Mouse (Mus musculus): ENCODE data around the gene Gstk1. TPM values are rescaled to one million over a fixed set of nuclear protein-coding genes. Genes with fewer than 3 reads are reported as not detected.

Gstk1 gene
- polyA plus RNA-seq (2012; rRNA removed) = 105 and 115 TPM in 2 replicates

- Histone ChIP-seq H3K27ac (ENCODE audit: insufficient read depth, low read depth, low read length) (no peak within 1 kb of the TSS), H3K27me3 (replicated peaks; ENCODE audit: control insufficient read depth, insufficient read depth, low read length) (no peaks in the 10 kb centered on the region), H3K36me3 (ENCODE audit: control insufficient read depth, insufficient read depth, low read length) (no peaks in the 10 kb centered on the region; the same call in 1 of the 2 replicates), H3K4me3 (ENCODE audit: insufficient read depth, low read depth, low read length) (peak within 1 kb of the TSS; percentile 62), H3K4me1 (ENCODE audit: control insufficient read depth, insufficient read depth, low read length) (peaks cover 6% of the 10 kb centered on the region; the same call in 1 of the 2 replicates)
- 3% methylated on average over 28 of the region's 28 CpGs for WGBS
- TF ChIP-seq POLR2A (IDR thresholded peaks at IDR 0.05; ENCODE audit: low read depth, low read length) (no peak), CTCF (conservative IDR thresholded peaks at IDR 0.05; ENCODE audit: insufficient read depth, insufficient read length, low read depth, low read length) (no peak)
- peak; percentile 95 for DNase-seq
Measured at GRCm38 (mm10) chr6:42245711-42246353, at the start of gene Gstk1. Gene Gstk1 (plus strand): TSS chr6:42245935.

- peak; percentile 48 for DNase-seq
- H3K27ac ChIP-seq (ENCODE audit: insufficient read depth, low read depth, low read length) = no peak overlapping the region
- 24% methylated on average over 3 of the region's 3 CpGs for WGBS
- H3K27me3 ChIP-seq (replicated peaks; ENCODE audit: control insufficient read depth, insufficient read depth, low read length) = no peaks in the 10 kb centered on the region
- no peaks in the 10 kb centered on the region for H3K4me1 ChIP-seq (ENCODE audit: control insufficient read depth, insufficient read depth, low read length)
- H3K4me3 ChIP-seq (ENCODE audit: insufficient read depth, low read depth, low read length) = no peak overlapping the region
- TF ChIP-seq CTCF (conservative IDR thresholded peaks at IDR 0.05; ENCODE audit: insufficient read depth, insufficient read length, low read depth, low read length) (no peak), POLR2A (IDR thresholded peaks at IDR 0.05; ENCODE audit: low read depth, low read length) (no peak)
- H3K36me3 ChIP-seq (ENCODE audit: control insufficient read depth, insufficient read depth, low read length) = no peaks in the 10 kb centered on the region
Measured at GRCm38 (mm10) chr6:42197710-42198109, 48.0 kb upstream of the Gstk1 start.

- 56% methylated on average over 1 of the region's 1 CpGs for WGBS
- DNase-seq = no peak
Measured at GRCm38 (mm10) chr6:42199498-42199897, 46.2 kb upstream of the Gstk1 start.

GRCm38 (mm10) chr6:42215028-42215427 lies 30.7 kb upstream of the Gstk1 start, which contains the start of gene Tas2r144:
Gene Tas2r144 (plus strand): TSS chr6:42215328.
- 86% methylated on average over 2 of the region's 2 CpGs for WGBS
- H3K4me1 ChIP-seq (ENCODE audit: control insufficient read depth, insufficient read depth, low read length) = no peaks in the 10 kb centered on the region
- no peak within 1 kb of the TSS for H3K4me3 ChIP-seq (ENCODE audit: insufficient read depth, low read depth, low read length)
- no peaks in the 10 kb centered on the region for H3K27me3 ChIP-seq (replicated peaks; ENCODE audit: control insufficient read depth, insufficient read depth, low read length)
- no peak for DNase-seq
- no peak within 1 kb of the TSS for H3K27ac ChIP-seq (ENCODE audit: insufficient read depth, low read depth, low read length)
- no peak for TF ChIP-seq POLR2A (IDR thresholded peaks at IDR 0.05; ENCODE audit: low read depth, low read length)
- TF ChIP-seq CTCF (conservative IDR thresholded peaks at IDR 0.05; ENCODE audit: insufficient read depth, insufficient read length, low read depth, low read length) = no peak
- H3K36me3 ChIP-seq (ENCODE audit: control insufficient read depth, insufficient read depth, low read length) = no peaks in the 10 kb centered on the region

More at GRCm38 (mm10) chr6:42199498-42199897, 46.2 kb upstream of the Gstk1 start:
- Histone ChIP-seq H3K27ac (ENCODE audit: insufficient read depth, low read depth, low read length) (no peak overlapping the region), H3K36me3 (ENCODE audit: control insufficient read depth, insufficient read depth, low read length) (no peaks in the 10 kb centered on the region), H3K4me1 (ENCODE audit: control insufficient read depth, insufficient read depth, low read length) (no peaks in the 10 kb centered on the region), H3K27me3 (replicated peaks; ENCODE audit: control insufficient read depth, insufficient read depth, low read length) (no peaks in the 10 kb centered on the region), H3K4me3 (ENCODE audit: insufficient read depth, low read depth, low read length) (no peak overlapping the region)
- TF ChIP-seq CTCF (conservative IDR thresholded peaks at IDR 0.05; ENCODE audit: insufficient read depth, insufficient read length, low read depth, low read length) (no peak), POLR2A (IDR thresholded peaks at IDR 0.05; ENCODE audit: low read depth, low read length) (no peak)

- H3K4me1 ChIP-seq (ENCODE audit: control insufficient read depth, insufficient read depth, low read length) = no peaks in the 10 kb centered on the region
- H3K27ac ChIP-seq (ENCODE audit: insufficient read depth, low read depth, low read length) = no peak overlapping the region
- H3K27me3 ChIP-seq (replicated peaks; ENCODE audit: control insufficient read depth, insufficient read depth, low read length) = no peaks in the 10 kb centered on the region
- no peak for TF ChIP-seq CTCF (conservative IDR thresholded peaks at IDR 0.05; ENCODE audit: insufficient read depth, insufficient read length, low read depth, low read length)
- TF ChIP-seq POLR2A (IDR thresholded peaks at IDR 0.05; ENCODE audit: low read depth, low read length) = no peak
- H3K36me3 ChIP-seq (ENCODE audit: control insufficient read depth, insufficient read depth, low read length) = no peaks in the 10 kb centered on the region
- H3K4me3 ChIP-seq (ENCODE audit: insufficient read depth, low read depth, low read length) = no peak overlapping the region
- 35% methylated on average over 3 of the region's 3 CpGs for WGBS
- peak; percentile 51 for DNase-seq
Measured at GRCm38 (mm10) chr6:42222286-42222685, 23.4 kb upstream of the Gstk1 start.

GRCm38 (mm10) chr6:42225046-42225445 lies 20.7 kb upstream of the Gstk1 start:
- no peaks in the 10 kb centered on the region for H3K36me3 ChIP-seq (ENCODE audit: control insufficient read depth, insufficient read depth, low read length)
- no peaks in the 10 kb centered on the region for H3K27me3 ChIP-seq (replicated peaks; ENCODE audit: control insufficient read depth, insufficient read depth, low read length)
- no peak overlapping the region for H3K4me3 ChIP-seq (ENCODE audit: insufficient read depth, low read depth, low read length)
- DNase-seq = no peak
- WGBS = 68% methylated on average over 4 of the region's 4 CpGs
- TF ChIP-seq POLR2A (IDR thresholded peaks at IDR 0.05; ENCODE audit: low read depth, low read length) = no peak
- TF ChIP-seq CTCF (conservative IDR thresholded peaks at IDR 0.05; ENCODE audit: insufficient read depth, insufficient read length, low read depth, low read length) = no peak
- H3K27ac ChIP-seq (ENCODE audit: insufficient read depth, low read depth, low read length) = no peak overlapping the region
- H3K4me1 ChIP-seq (ENCODE audit: control insufficient read depth, insufficient read depth, low read length) = no peaks in the 10 kb centered on the region

- TF ChIP-seq POLR2A (IDR thresholded peaks at IDR 0.05; ENCODE audit: low read depth, low read length) (no peak), CTCF (conservative IDR thresholded peaks at IDR 0.05; ENCODE audit: insufficient read depth, insufficient read length, low read depth, low read length) (peak; percentile 31)
- H3K4me1 ChIP-seq (ENCODE audit: control insufficient read depth, insufficient read depth, low read length) = no peaks in the 10 kb centered on the region
- peak; percentile 68 for DNase-seq
- no peaks in the 10 kb centered on the region for H3K27me3 ChIP-seq (replicated peaks; ENCODE audit: control insufficient read depth, insufficient read depth, low read length)
- 28% methylated on average over 17 of the region's 17 CpGs for WGBS
- H3K4me3 ChIP-seq (ENCODE audit: insufficient read depth, low read depth, low read length) = no peak overlapping the region
- H3K36me3 ChIP-seq (ENCODE audit: control insufficient read depth, insufficient read depth, low read length) = no peaks in the 10 kb centered on the region
- no peak overlapping the region for H3K27ac ChIP-seq (ENCODE audit: insufficient read depth, low read depth, low read length)
Measured at GRCm38 (mm10) chr6:42227240-42228101, 18.3 kb upstream of the Gstk1 start.

Measured in kidney, adult 2 months (tissue).